ENCODE assay signal across 8 mouse cellular contexts in the genomic region with DNA sequence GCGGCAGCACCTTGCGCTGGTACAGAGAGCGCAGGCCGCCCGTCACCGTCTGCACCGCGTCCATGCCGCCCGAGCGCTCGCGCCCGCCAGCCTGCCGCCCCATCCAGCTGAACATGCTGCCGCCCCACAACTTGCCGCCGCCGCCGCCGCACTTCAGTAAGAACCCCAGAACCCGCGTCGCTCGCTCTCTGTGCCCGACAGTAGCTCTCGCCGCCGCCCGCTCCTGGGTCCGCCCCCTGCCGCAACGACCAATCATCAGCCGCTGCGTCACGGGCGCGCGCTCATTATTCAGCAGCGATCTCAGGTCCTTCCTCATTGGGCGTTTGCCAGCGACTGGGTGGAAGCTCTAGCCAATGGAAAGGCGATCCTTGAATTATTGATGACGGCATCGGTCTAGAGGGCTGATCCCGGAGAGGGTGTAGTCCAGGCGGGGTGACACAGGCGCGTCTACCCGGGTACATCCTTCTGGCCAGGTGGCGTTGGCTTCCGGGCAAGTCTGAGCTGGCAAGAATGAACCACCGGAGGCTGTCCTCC. TPM values are rescaled to one million over a fixed set of nuclear protein-coding genes. Genes with fewer than 3 reads are reported as not detected.
DNase-seq lines count a peak whose midpoint lies in the region; ATAC-seq lines count a peak whose summit lies in the region.

A gene (minus strand): TSS at position 246 of the 534 bp plus-strand sequence.

- peak within 1 kb of the TSS; percentile 55 for H3K9ac ChIP-seq in hindbrain, embryonic 11.5 days (ENCODE audit: low read depth, low read length)

- no peaks in the 10 kb centered on the region for H3K27me3 ChIP-seq in hindbrain, embryonic 11.5 days (ENCODE audit: control insufficient read depth, insufficient read depth, low read length)

- peak within 1 kb of the TSS; percentile 69 for H3K4me3 ChIP-seq in hindbrain, embryonic 11.5 days (ENCODE audit: low read depth, low read length)

- H3K4me1 ChIP-seq in hindbrain, embryonic 11.5 days (replicated peaks; ENCODE audit: control insufficient read depth, insufficient read depth, low read length), result peaks cover 8% of the 10 kb centered on the region; the same call in 1 of the 2 replicates

- under 1% methylated on average over 47 of the region's 53 CpGs for WGBS in hindbrain, embryonic 11.5 days

- peak; percentile 100 for ATAC-seq in hindbrain, embryonic 11.5 days (ENCODE audit: low FRiP score)

- no peaks in the 10 kb centered on the region for H3K9me3 ChIP-seq in hindbrain, embryonic 11.5 days (ENCODE audit: control insufficient read depth, low read length)

- H3K4me2 ChIP-seq in hindbrain, embryonic 11.5 days (replicated peaks; ENCODE audit: low read depth, low read length), result peak within 1 kb of the TSS; percentile 98

- no peak within 1 kb of the TSS for H3K27ac ChIP-seq in hindbrain, embryonic 11.5 days (ENCODE audit: low read depth, low read length)

- DNase-seq in Muller cell, postnatal 12 days (ENCODE audit: inconsistent ontology term), result peak; percentile 99
- peak; percentile 99 for DNase-seq in cerebellum, adult 9-11 months
- DNase-seq in frontal cortex, adult 2 months (ENCODE audit: extremely low spot score in 1 of 2, low spot score in 1 of 2), result peak; percentile 96 to 99
- peak; percentile 97 for DNase-seq in hindbrain, embryonic 11.5 days (ENCODE audit: low spot score)
- DNase-seq in layer of hippocampus, postnatal 10 days (ENCODE audit: low spot score in 2 of 2), result peak; percentile 96 to 98
- DNase-seq in lung, postnatal 10 days, result peak; percentile 99
- DNase-seq in ovary, postnatal 36 days (ENCODE audit: low spot score), result peak; percentile 98
- peak; percentile 99 for DNase-seq in thymus, postnatal 25 days

- H3K36me3 ChIP-seq in hindbrain, embryonic 11.5 days (ENCODE audit: control insufficient read depth, insufficient read depth, low read length), result no peaks in the 10 kb centered on the region

RNA-seq across cellular contexts. Expression of the gene that starts here (rescaled TPM):
- polyA plus RNA-seq in frontal cortex, adult 2 months (2012; rRNA removed), result 10.9 and 11.8 TPM in 2 replicates
- 13.6 and 18.3 TPM in 2 replicates for polyA plus RNA-seq in hindbrain, embryonic 11.5 days (2014; fragmentation: Nextera tagmentation; extraction: Ambion mirVana)
- 1 to 10 TPM; 7.5 to 8.3 TPM for total RNA-seq in layer of hippocampus, postnatal 10 days (2021)
